Mouse (Mus musculus) left cerebral cortex, postnatal 36 days (tissue): ENCODE data around the gene Slx4. TPM values are rescaled to one million over a fixed set of nuclear protein-coding genes. Genes with fewer than 3 reads are reported as not detected.
"Not testable (repeated sequence)": the region's sequence is repeated elsewhere in the genome, so short reads cannot be mapped to it uniquely, and the experiment has no call there.

Source experiments
- DNase-seq, 2 experiments: peaks; one replicate each; pipeline ENCODE4 v3.0.0; 2021 to 2022; ENCODE audit warnings: low spot score in 2 of 2, mixed read lengths in 1 of 2
- intact Hi-C: fragments of 180-260 bp; cut with DNase I; formaldehyde crosslinking; loops from one replicate; pipeline ENCODE4 v1.15.1; 2025
- total RNA-seq, 2 experiments: library from RNA; stranded (reverse); gene quantifications; 2 replicates each; pipeline ENCODE4 v1.2.3; 2021

Gene Slx4
- total RNA-seq: 10 to 100 TPM; 44.9 to 50.6 TPM

GRCm38 (mm10) chr16:4003489-4004398 is at the start of gene Slx4:
Gene Slx4, minus strand, starts transcription at chr16:4003770.
- intact Hi-C loops: no loop called here

GRCm38 (mm10) chr16:4052601-4053000 is 49.0 kb upstream of the Slx4 start:
- intact Hi-C loops: no loop called here
- DNase-seq: no peak

More at GRCm38 (mm10) chr16:4003489-4004398, at the start of gene Slx4:
- DNase-seq: peak; percentile 97

GRCm38 (mm10) chr16:4045524-4045923 is 42.0 kb upstream of the Slx4 start:
- no peak for DNase-seq
- intact Hi-C loops: no loop called here

- DNase-seq: no peak
- intact Hi-C loops: no loop called here
These were observed 40.5 kb upstream of the Slx4 start for GRCm38 (mm10) chr16:4044093-4044492.

GRCm38 (mm10) chr16:4041646-4042045 is 38.1 kb upstream of the Slx4 start:
- no peak for DNase-seq
- intact Hi-C loops: no loop called here

- no peak for DNase-seq
- intact Hi-C loops: no loop called here
These were observed 36.6 kb upstream of the Slx4 start for GRCm38 (mm10) chr16:4040206-4040605.

- DNase-seq: no peak
These were observed 34.1 kb upstream of the Slx4 start for GRCm38 (mm10) chr16:4037690-4038089.

GRCm38 (mm10) chr16:4036807-4037206 is 33.2 kb upstream of the Slx4 start, which contains the start of gene Dnase1:
Gene Dnase1, plus strand, starts transcription at chr16:4036942.
- DNase-seq: no peak
- intact Hi-C loops: no loop called here

More at GRCm38 (mm10) chr16:4037690-4038089, 34.1 kb upstream of the Slx4 start:
- intact Hi-C loops: no loop called here

GRCm38 (mm10) chr16:4035575-4035974 is 32.0 kb upstream of the Slx4 start:
- no peak for DNase-seq
- intact Hi-C loops: no loop called here

GRCm38 (mm10) chr16:4034476-4034875 is 30.9 kb upstream of the Slx4 start:
- no peak for DNase-seq
- intact Hi-C loops: no loop called here

- intact Hi-C loops: no loop called here
- DNase-seq: no peak
These were observed 30.4 kb upstream of the Slx4 start for GRCm38 (mm10) chr16:4033971-4034370.

GRCm38 (mm10) chr16:4032341-4032748 is 28.8 kb upstream of the Slx4 start:
- DNase-seq: no peak
- intact Hi-C loops: no loop called here

- intact Hi-C loops: no loop called here
These were observed 28.1 kb upstream of the Slx4 start for GRCm38 (mm10) chr16:4031441-4032274.

GRCm38 (mm10) chr16:4030501-4030900 is 26.9 kb upstream of the Slx4 start:
- DNase-seq: no peak
- intact Hi-C loops: no loop called here

More at GRCm38 (mm10) chr16:4031441-4032274, 28.1 kb upstream of the Slx4 start:
- no peak for DNase-seq

GRCm38 (mm10) chr16:4029371-4029841 is 25.8 kb upstream of the Slx4 start:
- DNase-seq: no peak
- intact Hi-C loops: no loop called here

- DNase-seq: no peak
- intact Hi-C loops: no loop called here
These were observed 23.6 kb upstream of the Slx4 start for GRCm38 (mm10) chr16:4027211-4027610.

GRCm38 (mm10) chr16:4026672-4027071 is 23.1 kb upstream of the Slx4 start:
- intact Hi-C loops: no loop called here
- no peak for DNase-seq

GRCm38 (mm10) chr16:4022719-4023118 is 19.1 kb upstream of the Slx4 start:
- DNase-seq: no peak
- intact Hi-C loops: no loop called here

GRCm38 (mm10) chr16:4021241-4021640 is 17.7 kb upstream of the Slx4 start:
- DNase-seq: no peak
- intact Hi-C loops: no loop called here

- DNase-seq, intact Hi-C loops: not testable (repeated sequence)
These were observed 13.9 kb upstream of the Slx4 start for GRCm38 (mm10) chr16:4017466-4017865.
